Comparison of ENCODE assay signal across 8 mouse cellular contexts in genomic region chr16:18052322-18052721, GRCm38 (mm10). TPM values are rescaled to one million over a fixed set of nuclear protein-coding genes. Genes with fewer than 3 reads are reported as not detected.
DNase-seq lines count a peak whose midpoint lies in the region; ATAC-seq and TF ChIP-seq lines count a peak whose summit lies in the region.

No protein-coding gene starts in this region.

- H3K27ac ChIP-seq in limb, embryonic 12.5 days: no peak overlapping the region
- no peak overlapping the region for H3K27ac ChIP-seq in limb, embryonic 10.5 days
- no peak overlapping the region for H3K27ac ChIP-seq in forebrain, embryonic 12.5 days
- H3K27ac ChIP-seq in hindbrain, embryonic 14.5 days: no peak overlapping the region
- H3K27ac ChIP-seq in midbrain, postnatal 0 days (ENCODE audit: low read depth, low read length): no peak overlapping the region

- H3K9me3 ChIP-seq in limb, embryonic 12.5 days: no peaks in the 10 kb centered on the region
- H3K9me3 ChIP-seq in limb, embryonic 10.5 days (replicated peaks): no peaks in the 10 kb centered on the region
- H3K9me3 ChIP-seq in forebrain, embryonic 12.5 days: no peaks in the 10 kb centered on the region
- H3K9me3 ChIP-seq in hindbrain, embryonic 14.5 days (ENCODE audit: control insufficient read depth, low read length): no peaks in the 10 kb centered on the region
- no peaks in the 10 kb centered on the region for H3K9me3 ChIP-seq in midbrain, postnatal 0 days (ENCODE audit: low read length)

- ATAC-seq in limb, embryonic 12.5 days (ENCODE audit: insufficient number of reproducible peaks, insufficient read depth, low FRiP score, low TSS enrichment, low read depth): peak; percentile 38; the same call in 1 of the 2 replicates
- ATAC-seq in forebrain, embryonic 12.5 days (ENCODE audit: low FRiP score): peak; percentile 51; the same call in 1 of the 2 replicates
- ATAC-seq in hindbrain, embryonic 14.5 days (ENCODE audit: low FRiP score): peak; percentile 18; the same call in 1 of the 2 replicates
- ATAC-seq in midbrain, postnatal 0 days (ENCODE audit: low FRiP score): peak; percentile 45

- no peak overlapping the region for H3K4me2 ChIP-seq in limb, embryonic 12.5 days
- H3K4me2 ChIP-seq in forebrain, embryonic 12.5 days: no peak overlapping the region
- no peak overlapping the region for H3K4me2 ChIP-seq in hindbrain, embryonic 14.5 days (replicated peaks)
- H3K4me2 ChIP-seq in midbrain, postnatal 0 days (ENCODE audit: low read depth, low read length, poor library complexity, severe bottlenecking): no peak overlapping the region

- 61% methylated on average over 7 of the region's 7 CpGs for WGBS in limb, embryonic 12.5 days
- 60% methylated on average over 7 of the region's 7 CpGs for WGBS in limb, embryonic 10.5 days
- WGBS in forebrain, embryonic 12.5 days: 51% methylated on average over 7 of the region's 7 CpGs
- WGBS in hindbrain, embryonic 14.5 days: 60% methylated on average over 7 of the region's 7 CpGs
- WGBS in midbrain, postnatal 0 days: 61% methylated on average over 7 of the region's 7 CpGs

- DNase-seq in limb, embryonic 10.5 days (ENCODE audit: low spot score): no peak
- no peak for DNase-seq in hindbrain, embryonic 14.5 days (ENCODE audit: low spot score)
- DNase-seq in midbrain, postnatal 0 days (ENCODE audit: low spot score): no peak
- DNase-seq in layer of hippocampus, postnatal 14 days (ENCODE audit: low spot score in 2 of 2): no peak
- no peak for DNase-seq in right cerebral cortex, postnatal 4 days
- DNase-seq in urinary bladder, adult 18-20 months (ENCODE audit: low spot score in 2 of 2): no peak

- H3K4me3 ChIP-seq in limb, embryonic 12.5 days (replicated peaks): no peak overlapping the region
- H3K4me3 ChIP-seq in limb, embryonic 10.5 days: no peak overlapping the region
- no peak overlapping the region for H3K4me3 ChIP-seq in forebrain, embryonic 12.5 days (replicated peaks)
- H3K4me3 ChIP-seq in hindbrain, embryonic 14.5 days (replicated peaks; ENCODE audit: low read length): no peak overlapping the region
- no peak overlapping the region for H3K4me3 ChIP-seq in midbrain, postnatal 0 days (ENCODE audit: low read depth, low read length)

- no peaks in the 10 kb centered on the region for H3K36me3 ChIP-seq in limb, embryonic 12.5 days
- H3K36me3 ChIP-seq in limb, embryonic 10.5 days: no peaks in the 10 kb centered on the region
- H3K36me3 ChIP-seq in forebrain, embryonic 12.5 days (replicated peaks): no peaks in the 10 kb centered on the region
- no peaks in the 10 kb centered on the region for H3K36me3 ChIP-seq in hindbrain, embryonic 14.5 days (replicated peaks; ENCODE audit: control insufficient read depth, insufficient read depth)
- H3K36me3 ChIP-seq in midbrain, postnatal 0 days (ENCODE audit: insufficient read depth, low read length): no peaks in the 10 kb centered on the region

- no peak for TF ChIP-seq CTCF in midbrain, postnatal 0 days (IDR thresholded peaks at IDR 0.05)

- peaks cover 7% of the 10 kb centered on the region; the same call in 1 of the 2 replicates for H3K4me1 ChIP-seq in limb, embryonic 12.5 days (replicated peaks)
- peaks cover 9% of the 10 kb centered on the region; the same call in 1 of the 2 replicates for H3K4me1 ChIP-seq in limb, embryonic 10.5 days
- H3K4me1 ChIP-seq in forebrain, embryonic 12.5 days: 0 out of 2 replicates have a peak, but pooled peaks cover 3% of the 10 kb centered on the region
- H3K4me1 ChIP-seq in hindbrain, embryonic 14.5 days (replicated peaks; ENCODE audit: control insufficient read depth, insufficient read depth, low read length): no peaks in the 10 kb centered on the region
- peaks cover 3% of the 10 kb centered on the region; the same call in 1 of the 2 replicates for H3K4me1 ChIP-seq in midbrain, postnatal 0 days (ENCODE audit: insufficient read depth, low read length)

- H3K27me3 ChIP-seq in limb, embryonic 12.5 days: 0 out of 2 replicates have a peak, but pooled peaks cover 3% of the 10 kb centered on the region
- no peaks in the 10 kb centered on the region for H3K27me3 ChIP-seq in limb, embryonic 10.5 days (ENCODE audit: low read depth, poor library complexity, severe bottlenecking)
- H3K27me3 ChIP-seq in forebrain, embryonic 12.5 days: peaks cover 4% of the 10 kb centered on the region; the same call in 1 of the 2 replicates
- no peaks in the 10 kb centered on the region for H3K27me3 ChIP-seq in hindbrain, embryonic 14.5 days (ENCODE audit: control insufficient read depth, insufficient read depth, low read length)
- H3K27me3 ChIP-seq in midbrain, postnatal 0 days (ENCODE audit: insufficient read depth, low read length): no peaks in the 10 kb centered on the region; the same call in 1 of the 2 replicates

- H3K9ac ChIP-seq in limb, embryonic 12.5 days (replicated peaks): no peak overlapping the region
- no peak overlapping the region for H3K9ac ChIP-seq in forebrain, embryonic 12.5 days
- no peak overlapping the region for H3K9ac ChIP-seq in hindbrain, embryonic 14.5 days
- H3K9ac ChIP-seq in midbrain, postnatal 0 days (replicated peaks; ENCODE audit: low read length, poor library complexity, severe bottlenecking): no peak overlapping the region

RNA-seq across cellular contexts. Expression of gene Dgcr6, which starts 0.3 kb away (rescaled TPM):
- polyA plus RNA-seq in limb, embryonic 12.5 days (2016; fragmentation: Nextera tagmentation; extraction: Ambion mirVana): 134 and 135 TPM in 2 replicates
- 160 and 168 TPM in 2 replicates for polyA plus RNA-seq in limb, embryonic 10.5 days (2016; fragmentation: Nextera tagmentation; extraction: Ambion mirVana)
- polyA plus RNA-seq in forebrain, embryonic 12.5 days (2016; fragmentation: Nextera tagmentation; extraction: Ambion mirVana): 149 and 150 TPM in 2 replicates
- 128 and 156 TPM in 2 replicates for polyA plus RNA-seq in hindbrain, embryonic 14.5 days (2014; fragmentation: Nextera tagmentation; extraction: Ambion mirVana)
- total RNA-seq in midbrain, postnatal 0 days (2014; rRNA removed): 64.0 and 68.5 TPM in 2 replicates
- polyA plus RNA-seq in midbrain, postnatal 0 days (2015; fragmentation: Nextera tagmentation; extraction: Ambion mirVana): 164 and 172 TPM in 2 replicates
- total RNA-seq in layer of hippocampus, postnatal 14 days (2021): 10 to 100 TPM; 85.1 to 86.3 TPM

RNA-seq across cellular contexts. Expression of gene Prodh, which starts 37.7 kb away (rescaled TPM):
- polyA plus RNA-seq in limb, embryonic 12.5 days (2016; fragmentation: Nextera tagmentation; extraction: Ambion mirVana): 13.1 and 13.8 TPM in 2 replicates
- 16.6 and 19.4 TPM in 2 replicates for polyA plus RNA-seq in limb, embryonic 10.5 days (2016; fragmentation: Nextera tagmentation; extraction: Ambion mirVana)
- 5.9 and 7.7 TPM in 2 replicates for polyA plus RNA-seq in forebrain, embryonic 12.5 days (2016; fragmentation: Nextera tagmentation; extraction: Ambion mirVana)
- 2.8 and 3.1 TPM in 2 replicates for polyA plus RNA-seq in hindbrain, embryonic 14.5 days (2014; fragmentation: Nextera tagmentation; extraction: Ambion mirVana)
- total RNA-seq in midbrain, postnatal 0 days (2014; rRNA removed): 11.1 and 14.8 TPM in 2 replicates
- polyA plus RNA-seq in midbrain, postnatal 0 days (2015; fragmentation: Nextera tagmentation; extraction: Ambion mirVana): 5.4 and 6.8 TPM in 2 replicates
- 10 to 100 TPM; 31.0 to 43.6 TPM for total RNA-seq in layer of hippocampus, postnatal 14 days (2021)
